Mouse (Mus musculus): Measurements from ENCODE around the gene Pkp3. TPM values are rescaled to one million over a fixed set of nuclear protein-coding genes. Genes with fewer than 3 reads are reported as not detected.

The Pkp3 gene
- polyA plus RNA-seq, 1 experiment from 2014 or later, result 3.4 TPM

GRCm38 (mm10) chr7:141047581-141048225 is 30.3 kb upstream of the Pkp3 start:
- WGBS, result 6% methylated on average over 15 of the region's 19 CpGs
- Histone ChIP-seq H3K27me3 (ENCODE audit: insufficient read depth, poor library complexity, severe bottlenecking) (peaks cover 21% of the 10 kb centered on the region), H3K36me3 (no peaks in the 10 kb centered on the region), H3K4me1 (peaks cover 18% of the 10 kb centered on the region), H3K27ac (peak overlapping the region; percentile 70), H3K9me3 (no peaks in the 10 kb centered on the region), H3K4me3 (peak overlapping the region; percentile 51)
- no peak for DNase-seq (ENCODE audit: low spot score)

GRCm38 (mm10) chr7:141048226-141049218 is 29.5 kb upstream of the Pkp3 start:
- Histone ChIP-seq H3K27ac (peak overlapping the region; percentile 70), H3K9me3 (no peaks in the 10 kb centered on the region), H3K36me3 (no peaks in the 10 kb centered on the region), H3K4me1 (peaks cover 18% of the 10 kb centered on the region), H3K4me3 (peak overlapping the region; percentile 51), H3K27me3 (ENCODE audit: insufficient read depth, poor library complexity, severe bottlenecking) (peaks cover 15% of the 10 kb centered on the region)
- 10% methylated on average over 21 of the region's 21 CpGs for WGBS
- DNase-seq (ENCODE audit: low spot score), result peak; percentile 95

- Histone ChIP-seq H3K27ac (no peak overlapping the region), H3K4me3 (no peak overlapping the region), H3K36me3 (no peaks in the 10 kb centered on the region), H3K27me3 (ENCODE audit: insufficient read depth, poor library complexity, severe bottlenecking) (peaks cover 15% of the 10 kb centered on the region), H3K9me3 (no peaks in the 10 kb centered on the region), H3K4me1 (peaks cover 18% of the 10 kb centered on the region)
- no peak for DNase-seq (ENCODE audit: low spot score)
- WGBS, result 71% methylated on average over 2 of the region's 2 CpGs
Measured at GRCm38 (mm10) chr7:141049326-141049725, 28.7 kb upstream of the Pkp3 start.

GRCm38 (mm10) chr7:141051060-141051685 is 26.8 kb upstream of the Pkp3 start:
- DNase-seq (ENCODE audit: low spot score), result no peak
- Histone ChIP-seq H3K4me1 (peaks cover 18% of the 10 kb centered on the region), H3K36me3 (no peaks in the 10 kb centered on the region), H3K27ac (no peak overlapping the region), H3K4me3 (no peak overlapping the region), H3K27me3 (ENCODE audit: insufficient read depth, poor library complexity, severe bottlenecking) (peaks cover 15% of the 10 kb centered on the region), H3K9me3 (no peaks in the 10 kb centered on the region)
- 55% methylated on average over 17 of the region's 17 CpGs for WGBS

GRCm38 (mm10) chr7:141052016-141052415 is 26.0 kb upstream of the Pkp3 start:
- 84% methylated on average over 4 of the region's 4 CpGs for WGBS
- no peak overlapping the region for H3K4me3 ChIP-seq
- no peak overlapping the region for H3K27ac ChIP-seq
- H3K9me3 ChIP-seq, result no peaks in the 10 kb centered on the region
- H3K4me1 ChIP-seq, result peaks cover 16% of the 10 kb centered on the region
- DNase-seq (ENCODE audit: low spot score), result no peak
- peaks cover 9% of the 10 kb centered on the region for H3K27me3 ChIP-seq (ENCODE audit: insufficient read depth, poor library complexity, severe bottlenecking)
- no peaks in the 10 kb centered on the region for H3K36me3 ChIP-seq

GRCm38 (mm10) chr7:141052421-141052820 is 25.6 kb upstream of the Pkp3 start:
- peaks cover 12% of the 10 kb centered on the region for H3K4me1 ChIP-seq
- no peak overlapping the region for H3K27ac ChIP-seq
- no peak overlapping the region for H3K4me3 ChIP-seq
- no peaks in the 10 kb centered on the region for H3K36me3 ChIP-seq
- 80% methylated on average over 2 of the region's 2 CpGs for WGBS
- H3K9me3 ChIP-seq, result no peaks in the 10 kb centered on the region
- H3K27me3 ChIP-seq (ENCODE audit: insufficient read depth, poor library complexity, severe bottlenecking), result peaks cover 10% of the 10 kb centered on the region; the same call in 1 of the 2 replicates
- no peak for DNase-seq (ENCODE audit: low spot score)

GRCm38 (mm10) chr7:141055785-141056184 is 22.2 kb upstream of the Pkp3 start:
- no peak overlapping the region for H3K27ac ChIP-seq
- H3K36me3 ChIP-seq, result no peaks in the 10 kb centered on the region
- H3K27me3 ChIP-seq (ENCODE audit: insufficient read depth, poor library complexity, severe bottlenecking), result peaks cover 38% of the 10 kb centered on the region
- H3K4me1 ChIP-seq, result peaks cover 6% of the 10 kb centered on the region
- H3K4me3 ChIP-seq, result no peak overlapping the region
- no peaks in the 10 kb centered on the region for H3K9me3 ChIP-seq
- 66% methylated on average over 4 of the region's 4 CpGs for WGBS
- DNase-seq (ENCODE audit: low spot score), result no peak

- H3K27ac ChIP-seq, result no peak overlapping the region
- 78% methylated on average over 6 of the region's 6 CpGs for WGBS
- DNase-seq (ENCODE audit: low spot score), result no peak
- peaks cover 16% of the 10 kb centered on the region for H3K4me1 ChIP-seq
- no peaks in the 10 kb centered on the region for H3K36me3 ChIP-seq
- no peaks in the 10 kb centered on the region for H3K9me3 ChIP-seq
- no peak overlapping the region for H3K4me3 ChIP-seq
- peaks cover 48% of the 10 kb centered on the region for H3K27me3 ChIP-seq (ENCODE audit: insufficient read depth, poor library complexity, severe bottlenecking)
Measured at GRCm38 (mm10) chr7:141056976-141057375, 21.0 kb upstream of the Pkp3 start.

- Histone ChIP-seq H3K27ac (no peak overlapping the region), H3K4me1 (peaks cover 16% of the 10 kb centered on the region), H3K36me3 (no peaks in the 10 kb centered on the region), H3K4me3 (no peak overlapping the region), H3K27me3 (ENCODE audit: insufficient read depth, poor library complexity, severe bottlenecking) (peaks cover 49% of the 10 kb centered on the region), H3K9me3 (no peaks in the 10 kb centered on the region)
- 88% methylated on average over 1 of the region's 1 CpGs for WGBS
- DNase-seq (ENCODE audit: low spot score), result no peak
Measured at GRCm38 (mm10) chr7:141057541-141057940, 20.5 kb upstream of the Pkp3 start.

GRCm38 (mm10) chr7:141058601-141059341 is 19.2 kb upstream of the Pkp3 start:
- WGBS, result 84% methylated on average over 14 of the region's 14 CpGs
- Histone ChIP-seq H3K27me3 (ENCODE audit: insufficient read depth, poor library complexity, severe bottlenecking) (peaks cover 61% of the 10 kb centered on the region), H3K27ac (no peak overlapping the region), H3K36me3 (no peaks in the 10 kb centered on the region), H3K4me1 (peaks cover 16% of the 10 kb centered on the region), H3K9me3 (no peaks in the 10 kb centered on the region), H3K4me3 (no peak overlapping the region)
- DNase-seq (ENCODE audit: low spot score), result no peak

- H3K27ac ChIP-seq, result 0 out of 2 replicates have a peak overlapping the region, but pooled peaks have one; percentile 85
- DNase-seq (ENCODE audit: low spot score), result no peak
- no peaks in the 10 kb centered on the region for H3K9me3 ChIP-seq
- H3K36me3 ChIP-seq, result no peaks in the 10 kb centered on the region
- peak overlapping the region; percentile 72 for H3K4me3 ChIP-seq
- 66% methylated on average over 2 of the region's 2 CpGs for WGBS
- peaks cover 72% of the 10 kb centered on the region for H3K27me3 ChIP-seq (ENCODE audit: insufficient read depth, poor library complexity, severe bottlenecking)
- peaks cover 16% of the 10 kb centered on the region for H3K4me1 ChIP-seq
Measured at GRCm38 (mm10) chr7:141059929-141060328, 18.1 kb upstream of the Pkp3 start.

Measured in heart, embryonic 10.5 days (tissue).